Mouse (Mus musculus): ENCODE data around the gene Klhdc3. TPM values are rescaled to one million over a fixed set of nuclear protein-coding genes. Genes with fewer than 3 reads are reported as not detected.

The Klhdc3 gene
- polyA plus RNA-seq, 1 experiment: 78.1 TPM

GRCm38 (mm10) chr17:46703971-46704886, 23.5 kb upstream of the Klhdc3 start:
- no peak for DNase-seq
- H3K4me1 ChIP-seq (ENCODE audit: control insufficient read depth, insufficient read depth, low read length): peaks cover 8% of the 10 kb centered on the region
- H3K4me3 ChIP-seq (replicated peaks; ENCODE audit: extremely low read depth, low read depth, low read length): peak overlapping the region; percentile 86
- 3% methylated on average over 40 of the region's 41 CpGs for WGBS
- TF ChIP-seq POLR2A (IDR thresholded peaks at IDR 0.05; ENCODE audit: borderline replicate concordance, extremely low read depth, low read depth, low read length) (no peak), CTCF (IDR thresholded peaks at IDR 0.05; ENCODE audit: insufficient read depth, low read length) (no peak)

GRCm38 (mm10) chr17:46702506-46702905, 21.8 kb upstream of the Klhdc3 start:
- Histone ChIP-seq H3K4me3 (replicated peaks; ENCODE audit: extremely low read depth, low read depth, low read length) (no peak overlapping the region), H3K4me1 (ENCODE audit: control insufficient read depth, insufficient read depth, low read length) (peaks cover 8% of the 10 kb centered on the region)
- 81% methylated on average over 5 of the region's 5 CpGs for WGBS
- TF ChIP-seq POLR2A (IDR thresholded peaks at IDR 0.05; ENCODE audit: borderline replicate concordance, extremely low read depth, low read depth, low read length): no peak
- no peak for TF ChIP-seq CTCF (IDR thresholded peaks at IDR 0.05; ENCODE audit: insufficient read depth, low read length)
- DNase-seq: no peak

- peaks cover 8% of the 10 kb centered on the region for H3K4me1 ChIP-seq (ENCODE audit: control insufficient read depth, insufficient read depth, low read length)
- no peak for TF ChIP-seq POLR2A (IDR thresholded peaks at IDR 0.05; ENCODE audit: borderline replicate concordance, extremely low read depth, low read depth, low read length)
- no peak for TF ChIP-seq CTCF (IDR thresholded peaks at IDR 0.05; ENCODE audit: insufficient read depth, low read length)
- DNase-seq: no peak
- no peak overlapping the region for H3K4me3 ChIP-seq (replicated peaks; ENCODE audit: extremely low read depth, low read depth, low read length)
- WGBS: 83% methylated on average over 12 of the region's 12 CpGs
Observed at GRCm38 (mm10) chr17:46702100-46702499, 21.4 kb upstream of the Klhdc3 start.

GRCm38 (mm10) chr17:46701489-46701888, 20.8 kb upstream of the Klhdc3 start:
- DNase-seq: no peak
- 64% methylated on average over 12 of the region's 12 CpGs for WGBS
- TF ChIP-seq CTCF (IDR thresholded peaks at IDR 0.05; ENCODE audit: insufficient read depth, low read length) (no peak), POLR2A (IDR thresholded peaks at IDR 0.05; ENCODE audit: borderline replicate concordance, extremely low read depth, low read depth, low read length) (no peak)
- no peak overlapping the region for H3K4me3 ChIP-seq (replicated peaks; ENCODE audit: extremely low read depth, low read depth, low read length)
- H3K4me1 ChIP-seq (ENCODE audit: control insufficient read depth, insufficient read depth, low read length): peaks cover 8% of the 10 kb centered on the region

DNA sequence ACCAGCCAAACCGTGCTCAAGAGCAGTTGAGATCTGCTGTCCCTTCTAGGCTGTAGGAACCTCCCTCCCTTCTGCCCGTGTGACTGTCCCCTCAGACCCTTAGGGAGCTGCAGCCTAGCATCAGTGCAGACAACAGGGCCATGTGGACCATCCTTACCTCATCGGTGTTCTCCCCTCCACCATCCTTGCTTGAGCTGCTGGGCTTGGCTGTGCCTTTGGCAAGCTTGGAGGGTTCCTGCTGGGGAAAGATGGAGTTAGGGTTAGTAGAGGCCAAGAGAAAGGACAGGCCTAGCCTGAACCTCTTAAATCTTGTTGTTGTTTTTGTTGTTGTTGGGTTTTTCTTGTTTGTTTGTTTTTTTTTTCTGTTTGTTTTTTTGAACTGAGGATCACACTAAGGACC, 19.2 kb upstream of the Klhdc3 start:
- TF ChIP-seq CTCF (IDR thresholded peaks at IDR 0.05; ENCODE audit: insufficient read depth, low read length) (no peak), POLR2A (IDR thresholded peaks at IDR 0.05; ENCODE audit: borderline replicate concordance, extremely low read depth, low read depth, low read length) (no peak)
- 84% methylated on average over 3 of the region's 3 CpGs for WGBS
- H3K4me1 ChIP-seq (ENCODE audit: control insufficient read depth, insufficient read depth, low read length): peaks cover 8% of the 10 kb centered on the region
- no peak overlapping the region for H3K4me3 ChIP-seq (replicated peaks; ENCODE audit: extremely low read depth, low read depth, low read length)
- DNase-seq: no peak

DNA sequence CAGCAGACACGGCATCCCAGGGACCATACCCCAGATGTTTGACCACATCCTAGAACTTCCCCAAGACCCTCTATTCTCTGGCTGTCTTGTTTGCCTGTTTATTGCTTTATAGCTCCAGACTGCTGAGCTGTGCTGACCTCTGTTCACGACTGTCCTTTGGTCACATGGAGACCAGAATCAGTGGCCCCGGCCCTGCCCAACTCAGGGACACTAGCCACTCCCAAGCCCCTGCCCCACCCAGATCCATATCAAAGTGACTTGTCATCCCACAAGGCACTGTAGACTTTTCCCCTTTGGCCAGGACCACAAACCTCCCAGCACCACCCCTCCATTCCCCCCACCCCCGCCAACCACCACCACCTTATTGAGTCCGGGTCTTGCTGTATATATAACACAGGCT, 18.5 kb upstream of the Klhdc3 start:
- DNase-seq: no peak
- H3K4me3 ChIP-seq (replicated peaks; ENCODE audit: extremely low read depth, low read depth, low read length): no peak overlapping the region
- TF ChIP-seq CTCF (IDR thresholded peaks at IDR 0.05; ENCODE audit: insufficient read depth, low read length) (no peak), POLR2A (IDR thresholded peaks at IDR 0.05; ENCODE audit: borderline replicate concordance, extremely low read depth, low read depth, low read length) (no peak)
- H3K4me1 ChIP-seq (ENCODE audit: control insufficient read depth, insufficient read depth, low read length): peaks cover 8% of the 10 kb centered on the region
- WGBS: 75% methylated on average over 5 of the region's 5 CpGs

DNA sequence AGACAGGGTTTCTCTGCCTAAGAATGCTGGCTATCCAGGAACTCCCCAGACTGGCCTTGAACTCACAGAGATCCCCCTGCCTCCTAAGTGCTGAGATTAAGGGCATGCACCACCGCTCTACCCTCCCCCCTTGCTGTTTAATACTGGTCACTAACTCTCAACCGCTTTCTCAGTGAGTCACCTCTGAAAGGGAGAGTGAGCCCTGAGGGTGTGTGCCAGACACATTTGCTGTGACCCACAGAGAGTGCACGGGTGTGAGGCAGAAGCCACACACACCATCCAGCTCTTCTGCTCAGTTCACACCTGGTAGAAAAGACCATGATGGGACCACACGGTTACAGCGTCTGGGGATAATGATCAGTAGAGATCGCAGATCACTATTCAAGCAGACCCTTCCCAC, 17.8 kb upstream of the Klhdc3 start:
- Histone ChIP-seq H3K4me1 (ENCODE audit: control insufficient read depth, insufficient read depth, low read length) (peaks cover 4% of the 10 kb centered on the region), H3K4me3 (replicated peaks; ENCODE audit: extremely low read depth, low read depth, low read length) (no peak overlapping the region)
- DNase-seq: no peak
- no peak for TF ChIP-seq POLR2A (IDR thresholded peaks at IDR 0.05; ENCODE audit: borderline replicate concordance, extremely low read depth, low read depth, low read length)
- no peak for TF ChIP-seq CTCF (IDR thresholded peaks at IDR 0.05; ENCODE audit: insufficient read depth, low read length)
- WGBS: 83% methylated on average over 6 of the region's 6 CpGs

GRCm38 (mm10) chr17:46694517-46695063, 13.9 kb upstream of the Klhdc3 start:
- no peak for DNase-seq
- TF ChIP-seq CTCF (IDR thresholded peaks at IDR 0.05; ENCODE audit: insufficient read depth, low read length) (no peak), POLR2A (IDR thresholded peaks at IDR 0.05; ENCODE audit: borderline replicate concordance, extremely low read depth, low read depth, low read length) (no peak)
- Histone ChIP-seq H3K4me1 (ENCODE audit: control insufficient read depth, insufficient read depth, low read length) (no peaks in the 10 kb centered on the region), H3K4me3 (replicated peaks; ENCODE audit: extremely low read depth, low read depth, low read length) (no peak overlapping the region)
- 64% methylated on average over 1 of the region's 1 CpGs for WGBS

- H3K4me3 ChIP-seq (replicated peaks; ENCODE audit: extremely low read depth, low read depth, low read length): no peak overlapping the region
- TF ChIP-seq POLR2A (IDR thresholded peaks at IDR 0.05; ENCODE audit: borderline replicate concordance, extremely low read depth, low read depth, low read length) (no peak), CTCF (IDR thresholded peaks at IDR 0.05; ENCODE audit: insufficient read depth, low read length) (no peak)
- WGBS: 77% methylated on average over 2 of the region's 2 CpGs
- DNase-seq: no peak
- H3K4me1 ChIP-seq (ENCODE audit: control insufficient read depth, insufficient read depth, low read length): no peaks in the 10 kb centered on the region
Observed at GRCm38 (mm10) chr17:46691390-46691789, 10.7 kb upstream of the Klhdc3 start.

DNA sequence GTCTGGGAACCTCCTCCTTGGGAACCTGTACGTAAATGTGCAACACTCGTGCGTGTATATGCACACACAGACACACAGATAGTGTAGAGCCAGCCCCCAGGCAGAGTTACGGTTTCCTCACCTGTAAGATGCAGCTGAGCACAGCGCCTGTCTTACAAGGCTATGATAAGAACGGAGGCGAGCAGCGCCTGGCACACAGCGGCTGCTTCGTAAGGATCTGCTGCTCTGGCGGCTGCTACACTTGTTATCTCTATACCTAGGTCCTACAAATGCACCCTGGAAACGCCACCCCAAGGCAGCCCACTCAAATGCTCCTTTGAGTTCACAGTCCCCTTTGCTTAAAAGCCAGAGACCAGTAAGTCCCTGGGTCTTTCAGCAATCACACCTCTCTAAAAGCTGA, 10.0 kb upstream of the Klhdc3 start:
- WGBS: 87% methylated on average over 12 of the region's 12 CpGs

More for the DNA sequence above, 10.0 kb upstream of the Klhdc3 start:
- H3K4me3 ChIP-seq (replicated peaks; ENCODE audit: extremely low read depth, low read depth, low read length): no peak overlapping the region
- no peak for TF ChIP-seq CTCF (IDR thresholded peaks at IDR 0.05; ENCODE audit: insufficient read depth, low read length)
- TF ChIP-seq POLR2A (IDR thresholded peaks at IDR 0.05; ENCODE audit: borderline replicate concordance, extremely low read depth, low read depth, low read length): no peak
- DNase-seq: no peak
- no peaks in the 10 kb centered on the region for H3K4me1 ChIP-seq (ENCODE audit: control insufficient read depth, insufficient read depth, low read length)
